ENCODE assay signal across 25 mouse cellular contexts in the genomic region with DNA sequence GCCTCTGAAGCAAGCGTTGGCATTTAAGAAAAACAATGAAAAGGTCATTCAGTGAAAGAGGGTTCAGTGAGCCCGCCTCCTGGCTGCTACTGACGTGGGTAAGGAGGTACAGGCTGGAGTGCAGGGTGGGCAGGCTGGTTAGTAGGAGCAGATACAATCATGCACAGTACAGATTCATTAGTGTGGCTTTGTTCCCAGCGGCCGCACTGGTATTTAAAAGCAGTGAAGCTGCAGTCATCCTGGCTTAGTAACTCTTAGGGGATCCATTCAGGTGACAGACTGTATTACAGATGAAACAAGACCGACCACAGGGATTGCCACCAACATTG. TPM values are rescaled to one million over a fixed set of nuclear protein-coding genes. Genes with fewer than 3 reads are reported as not detected.
DNase-seq lines count a peak whose midpoint lies in the region; ATAC-seq and TF ChIP-seq lines count a peak whose summit lies in the region.
"Had no signal": no experiment of that assay in that cellular context is flagged by ENCODE, and none has a peak within 500 bp of the region (broad histone marks: within the 10 kb centered on the region; RNA-seq: fewer than 3 reads in every experiment).

No protein-coding gene starts in this region.

- H3K4me1 ChIP-seq in hindbrain, embryonic 11.5 days (replicated peaks; ENCODE audit: control insufficient read depth, insufficient read depth, low read length) = no peaks in the 10 kb centered on the region
- no peaks in the 10 kb centered on the region for H3K4me1 ChIP-seq in hindbrain, embryonic 10.5 days (replicated peaks)
- peaks cover 3% of the 10 kb centered on the region for H3K4me1 ChIP-seq in ES-Bruce4 (ENCODE audit: control insufficient read depth, insufficient read depth, low read length)
- no peaks in the 10 kb centered on the region for H3K4me1 ChIP-seq in forebrain, postnatal 0 days (ENCODE audit: insufficient read depth)
- H3K4me1 ChIP-seq in neural tube, embryonic 12.5 days = no peaks in the 10 kb centered on the region
- H3K4me1 ChIP-seq: embryonic facial prominence, embryonic 15.5 days; limb, embryonic 13.5 days; liver, embryonic 13.5 days; lung, embryonic 15.5 days had no signal

- H3K27me3 ChIP-seq in hindbrain, embryonic 11.5 days (ENCODE audit: control insufficient read depth, insufficient read depth, low read length) = no peaks in the 10 kb centered on the region
- H3K27me3 ChIP-seq in hindbrain, embryonic 10.5 days (ENCODE audit: insufficient read depth, poor library complexity, severe bottlenecking) = no peaks in the 10 kb centered on the region
- H3K27me3 ChIP-seq in ES-Bruce4 (ENCODE audit: control insufficient read depth, insufficient read depth, low read length, poor library complexity, severe bottlenecking) = no peaks in the 10 kb centered on the region
- H3K27me3 ChIP-seq in forebrain, postnatal 0 days (ENCODE audit: insufficient read depth, low read length) = no peaks in the 10 kb centered on the region
- no peaks in the 10 kb centered on the region for H3K27me3 ChIP-seq in neural tube, embryonic 12.5 days (replicated peaks)
- H3K27me3 ChIP-seq: embryonic facial prominence, embryonic 15.5 days; limb, embryonic 13.5 days; liver, embryonic 13.5 days; lung, embryonic 15.5 days had no signal

- 66% methylated on average over 6 of the region's 6 CpGs for WGBS in hindbrain, embryonic 11.5 days
- 69% methylated on average over 6 of the region's 6 CpGs for whole genome bisulfite sequencing in hindbrain, embryonic 10.5 days
- 38% methylated on average over 6 of the region's 6 CpGs for WGBS in forebrain, postnatal 0 days
- WGBS in neural tube, embryonic 12.5 days = 60% methylated on average over 6 of the region's 6 CpGs

- ATAC-seq in hindbrain, embryonic 11.5 days (ENCODE audit: low FRiP score) = peak; percentile 47
- peak; percentile 36; the same call in 1 of the 2 replicates for ATAC-seq in forebrain, postnatal 0 days
- peak; percentile 18; the same call in 1 of the 2 replicates for ATAC-seq in neural tube, embryonic 12.5 days (ENCODE audit: low FRiP score, low read depth)

- TF ChIP-seq EP300 in ES-Bruce4 (IDR thresholded peaks at IDR 0.05; ENCODE audit: insufficient read depth, low read depth, low read length) = no peak

- no peaks in the 10 kb centered on the region for H3K9me3 ChIP-seq in hindbrain, embryonic 11.5 days (ENCODE audit: control insufficient read depth, low read length)
- H3K9me3 ChIP-seq in hindbrain, embryonic 10.5 days = no peaks in the 10 kb centered on the region
- no peaks in the 10 kb centered on the region for H3K9me3 ChIP-seq in ES-Bruce4 (replicated peaks; ENCODE audit: control insufficient read depth, insufficient read depth, low read length, poor library complexity, severe bottlenecking)
- H3K9me3 ChIP-seq in forebrain, postnatal 0 days (ENCODE audit: low read length) = no peaks in the 10 kb centered on the region
- no peaks in the 10 kb centered on the region for H3K9me3 ChIP-seq in neural tube, embryonic 12.5 days
- H3K9me3 ChIP-seq: embryonic facial prominence, embryonic 15.5 days; limb, embryonic 13.5 days; liver, embryonic 13.5 days; lung, embryonic 15.5 days had no signal

- H3K27ac ChIP-seq in hindbrain, embryonic 11.5 days (ENCODE audit: low read depth, low read length) = no peak overlapping the region
- H3K27ac ChIP-seq in hindbrain, embryonic 10.5 days = no peak overlapping the region
- peak overlapping the region; percentile 69 for H3K27ac ChIP-seq in ES-Bruce4 (ENCODE audit: insufficient read depth, low read length)
- no peak overlapping the region for H3K27ac ChIP-seq in forebrain, postnatal 0 days (ENCODE audit: low read depth, low read length)
- no peak overlapping the region for H3K27ac ChIP-seq in neural tube, embryonic 12.5 days
- H3K27ac ChIP-seq: embryonic facial prominence, embryonic 15.5 days; kidney, postnatal 0 days; limb, embryonic 13.5 days; liver, embryonic 13.5 days; lung, embryonic 15.5 days had no signal

- TF ChIP-seq POLR2A in ES-Bruce4 (IDR thresholded peaks at IDR 0.05; ENCODE audit: insufficient read depth, low read length) = no peak

- no peak for DNase-seq in hindbrain, embryonic 11.5 days (ENCODE audit: low spot score)
- no peak for DNase-seq in hindbrain, embryonic 10.5 days (ENCODE audit: low spot score)
- DNase-seq in forebrain, postnatal 0 days = no peak
- no peak for DNase-seq in urinary bladder, postnatal 4 days (ENCODE audit: low spot score in 2 of 2)
- no peak for DNase-seq in kidney, postnatal 36 days
- DNase-seq: adrenal gland, postnatal 10 days; cerebellum, postnatal 10 days; heart, postnatal 10 days; kidney, adult 18-20 months; liver, embryonic 13.5 days; retina, postnatal 1 day; right cerebral cortex, postnatal 4 days; thymus, adult 2 months had no signal

- H3K4me2 ChIP-seq in hindbrain, embryonic 11.5 days (replicated peaks; ENCODE audit: low read depth, low read length) = no peak overlapping the region
- no peak overlapping the region for H3K4me2 ChIP-seq in forebrain, postnatal 0 days (ENCODE audit: low read depth)
- H3K4me2 ChIP-seq in neural tube, embryonic 12.5 days (replicated peaks) = no peak overlapping the region
- H3K4me2 ChIP-seq: embryonic facial prominence, embryonic 15.5 days; heart, embryonic 11.5 days; limb, embryonic 13.5 days; liver, embryonic 13.5 days; lung, embryonic 15.5 days had no signal

- no peak overlapping the region for H3K4me3 ChIP-seq in hindbrain, embryonic 11.5 days (ENCODE audit: low read depth, low read length)
- H3K4me3 ChIP-seq in hindbrain, embryonic 10.5 days = no peak overlapping the region
- 0 out of 2 replicates have a peak overlapping the region, but pooled peaks have one; percentile 54 for H3K4me3 ChIP-seq in ES-Bruce4 (ENCODE audit: low read depth, low read length)
- no peak overlapping the region for H3K4me3 ChIP-seq in forebrain, postnatal 0 days (ENCODE audit: low read depth, low read length)
- no peak overlapping the region for H3K4me3 ChIP-seq in neural tube, embryonic 12.5 days
- H3K4me3 ChIP-seq: embryonic facial prominence, embryonic 15.5 days; limb, embryonic 13.5 days; liver, embryonic 13.5 days; lung, embryonic 15.5 days had no signal

- H3K9ac ChIP-seq in hindbrain, embryonic 11.5 days (ENCODE audit: low read depth, low read length) = no peak overlapping the region
- no peak overlapping the region for H3K9ac ChIP-seq in ES-Bruce4 (ENCODE audit: low read depth, poor library complexity, severe bottlenecking)
- no peak overlapping the region for H3K9ac ChIP-seq in forebrain, postnatal 0 days
- H3K9ac ChIP-seq in neural tube, embryonic 12.5 days = no peak overlapping the region
- H3K9ac ChIP-seq: embryonic facial prominence, embryonic 15.5 days; limb, embryonic 13.5 days; liver, embryonic 13.5 days; lung, embryonic 15.5 days had no signal

- no peaks in the 10 kb centered on the region for H3K36me3 ChIP-seq in hindbrain, embryonic 11.5 days (ENCODE audit: control insufficient read depth, insufficient read depth, low read length)
- H3K36me3 ChIP-seq in hindbrain, embryonic 10.5 days = peaks cover 23% of the 10 kb centered on the region
- H3K36me3 ChIP-seq in ES-Bruce4 (ENCODE audit: control insufficient read depth, insufficient read depth, low read length, poor library complexity, severe bottlenecking) = peaks cover 8% of the 10 kb centered on the region
- peaks cover 27% of the 10 kb centered on the region for H3K36me3 ChIP-seq in forebrain, postnatal 0 days (ENCODE audit: insufficient read depth)
- H3K36me3 ChIP-seq in neural tube, embryonic 12.5 days = peaks cover 12% of the 10 kb centered on the region; the same call in 1 of the 2 replicates
- H3K36me3 ChIP-seq: liver, embryonic 13.5 days; lung, embryonic 15.5 days had no signal

- no peak for TF ChIP-seq CTCF in ES-Bruce4 (IDR thresholded peaks at IDR 0.05; ENCODE audit: low read depth, low read length)
- TF ChIP-seq CTCF in forebrain, postnatal 0 days (IDR thresholded peaks at IDR 0.05; ENCODE audit: low read depth) = no peak

RNA-seq across cellular contexts. Expression of gene Napb, which starts 25.1 kb away (rescaled TPM):
- polyA plus RNA-seq in hindbrain, embryonic 11.5 days (2014; fragmentation: Nextera tagmentation; extraction: Ambion mirVana) = 24.1 and 25.8 TPM in 2 replicates
- polyA plus RNA-seq in hindbrain, embryonic 10.5 days (2016; fragmentation: Nextera tagmentation; extraction: Ambion mirVana) = 9.1 and 14.1 TPM in 2 replicates
- 3.7 and 4.3 TPM in 2 replicates for polyA plus RNA-seq in ES-Bruce4 (2011; ENCODE audit: insufficient read depth, insufficient read length, low read depth, missing spikeins)
- total RNA-seq in forebrain, postnatal 0 days (2014; rRNA removed) = 124 and 142 TPM in 2 replicates
- 41.1 and 76.3 TPM in 2 replicates for polyA plus RNA-seq in forebrain, postnatal 0 days (2015; fragmentation: Nextera tagmentation; extraction: Ambion mirVana)
- polyA plus RNA-seq in neural tube, embryonic 12.5 days (2016; fragmentation: Nextera tagmentation; extraction: Ambion mirVana) = 28.0 and 33.0 TPM in 2 replicates

RNA-seq across cellular contexts. Expression of gene Gzf1, which starts 26.3 kb away (rescaled TPM):
- polyA plus RNA-seq in hindbrain, embryonic 11.5 days (2014; fragmentation: Nextera tagmentation; extraction: Ambion mirVana) = 21.0 and 24.8 TPM in 2 replicates
- 18.2 and 27.4 TPM in 2 replicates for polyA plus RNA-seq in hindbrain, embryonic 10.5 days (2016; fragmentation: Nextera tagmentation; extraction: Ambion mirVana)
- 24.1 and 24.8 TPM in 2 replicates for polyA plus RNA-seq in ES-Bruce4 (2011; ENCODE audit: insufficient read depth, insufficient read length, low read depth, missing spikeins)
- 21.8 and 22.2 TPM in 2 replicates for total RNA-seq in forebrain, postnatal 0 days (2014; rRNA removed)
- 12.8 and 15.0 TPM in 2 replicates for polyA plus RNA-seq in forebrain, postnatal 0 days (2015; fragmentation: Nextera tagmentation; extraction: Ambion mirVana)
- 17.1 and 19.5 TPM in 2 replicates for polyA plus RNA-seq in neural tube, embryonic 12.5 days (2016; fragmentation: Nextera tagmentation; extraction: Ambion mirVana)

RNA-seq across cellular contexts. Expression of gene Nxt1, which starts 34.8 kb away (rescaled TPM):
- polyA plus RNA-seq in hindbrain, embryonic 11.5 days (2014; fragmentation: Nextera tagmentation; extraction: Ambion mirVana) = 113 and 114 TPM in 2 replicates
- 120 and 141 TPM in 2 replicates for polyA plus RNA-seq in hindbrain, embryonic 10.5 days (2016; fragmentation: Nextera tagmentation; extraction: Ambion mirVana)
- 40.2 and 48.0 TPM in 2 replicates for polyA plus RNA-seq in ES-Bruce4 (2011; ENCODE audit: insufficient read depth, insufficient read length, low read depth, missing spikeins)
- 26.9 and 34.6 TPM in 2 replicates for total RNA-seq in forebrain, postnatal 0 days (2014; rRNA removed)
- 29.6 and 38.4 TPM in 2 replicates for polyA plus RNA-seq in forebrain, postnatal 0 days (2015; fragmentation: Nextera tagmentation; extraction: Ambion mirVana)
- polyA plus RNA-seq in neural tube, embryonic 12.5 days (2016; fragmentation: Nextera tagmentation; extraction: Ambion mirVana) = 76.4 and 81.7 TPM in 2 replicates

RNA-seq across cellular contexts. Expression of gene Cstl1, which starts 43.0 kb away (rescaled TPM):
- 0.32 TPM in 1 of 2 replicates, not detected in the other for polyA plus RNA-seq in hindbrain, embryonic 11.5 days (2014; fragmentation: Nextera tagmentation; extraction: Ambion mirVana)
- polyA plus RNA-seq in hindbrain, embryonic 10.5 days (2016; fragmentation: Nextera tagmentation; extraction: Ambion mirVana) = not detected in 2 replicates
- not detected in 2 replicates for polyA plus RNA-seq in ES-Bruce4 (2011; ENCODE audit: insufficient read depth, insufficient read length, low read depth, missing spikeins)
- total RNA-seq in forebrain, postnatal 0 days (2014; rRNA removed) = not detected in 2 replicates
- not detected in 2 replicates for polyA plus RNA-seq in forebrain, postnatal 0 days (2015; fragmentation: Nextera tagmentation; extraction: Ambion mirVana)
- polyA plus RNA-seq in neural tube, embryonic 12.5 days (2016; fragmentation: Nextera tagmentation; extraction: Ambion mirVana) = not detected in 2 replicates
- total RNA-seq: adrenal gland, postnatal 10 days; gastrocnemius, adult 18-20 months; heart, postnatal 10 days; left cerebral cortex, postnatal 10 days; monocyte, adult 5-6 weeks had no signal
- polyA plus RNA-seq: embryonic facial prominence, embryonic 15.5 days; heart, embryonic 11.5 days; kidney, postnatal 0 days; limb, embryonic 13.5 days; liver, embryonic 13.5 days; lung, embryonic 15.5 days; stomach, embryonic 16.5 days; thymus, adult 2 months; urinary bladder, adult 2 months had no signal
